Mouse (Mus musculus): ENCODE data around the gene Jmjd8. TPM values are rescaled to one million over a fixed set of nuclear protein-coding genes. Genes with fewer than 3 reads are reported as not detected.
A peak's percentile ranks its signal among the peaks of the same experiment; 100 is the strongest.

Jmjd8 gene
- polyA plus RNA-seq, 1 experiment: not detected

GRCm38 (mm10) chr17:25817662-25818061 lies 11.0 kb upstream of the Jmjd8 start:
- H3K27ac ChIP-seq (ENCODE audit: insufficient read depth, low read depth, low read length): no peak overlapping the region
- TF ChIP-seq POLR2A (IDR thresholded peaks at IDR 0.05; ENCODE audit: insufficient read depth, low read depth, low read length) (no peak), CTCF (IDR thresholded peaks at IDR 0.05; ENCODE audit: insufficient read depth, low read depth, low read length) (no peak)

DNA sequence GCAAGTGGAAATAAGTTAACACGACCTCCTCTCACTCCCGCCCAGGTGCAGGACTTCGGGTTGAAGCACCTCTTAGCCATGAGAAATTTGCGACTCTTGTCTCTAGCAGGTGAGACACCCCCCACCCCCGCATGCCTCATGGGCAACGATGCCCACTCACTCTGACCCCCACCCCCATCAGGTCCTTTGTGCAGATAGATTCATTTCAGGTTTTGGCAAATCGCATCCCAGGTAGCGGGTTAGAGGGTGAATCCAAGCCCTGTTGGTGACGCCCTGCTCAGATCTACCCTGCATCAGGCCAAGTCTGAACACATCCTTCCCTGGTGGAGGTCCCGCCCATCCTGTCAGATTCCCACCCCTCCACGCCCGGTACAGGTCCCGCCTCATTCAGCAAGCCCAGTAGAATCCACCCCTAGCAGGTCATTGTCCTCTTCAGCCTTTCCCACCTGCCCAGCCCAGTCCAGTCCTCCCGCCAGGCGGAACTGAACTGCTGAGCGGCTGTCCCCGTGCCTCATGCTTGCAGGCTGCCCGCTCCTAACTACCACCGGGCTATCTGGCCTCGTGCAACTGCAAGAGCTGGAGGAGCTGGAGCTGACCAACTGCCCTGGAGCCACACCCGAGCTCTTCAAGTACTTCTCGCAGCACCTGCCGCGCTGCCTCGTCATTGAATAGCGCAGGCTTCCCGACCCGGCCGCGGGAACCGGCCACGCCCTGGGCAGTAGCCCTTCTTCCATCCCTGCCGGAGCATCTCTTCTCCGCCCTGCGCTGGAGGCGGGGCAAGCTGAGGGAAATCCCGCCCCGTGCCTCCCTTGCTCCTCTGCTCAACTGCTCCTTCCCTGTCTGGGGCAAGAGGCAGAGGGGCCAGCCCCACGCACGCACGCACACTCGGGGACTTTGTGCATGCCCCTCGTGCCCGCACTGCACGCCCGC lies 9.6 kb upstream of the Jmjd8 start:
- no peak for TF ChIP-seq CTCF (IDR thresholded peaks at IDR 0.05; ENCODE audit: insufficient read depth, low read depth, low read length)
- TF ChIP-seq POLR2A (IDR thresholded peaks at IDR 0.05; ENCODE audit: insufficient read depth, low read depth, low read length): no peak
- Histone ChIP-seq H3K27ac (ENCODE audit: insufficient read depth, low read depth, low read length) (no peak overlapping the region), H3K4me3 (ENCODE audit: insufficient read depth, low read depth, low read length) (no peak overlapping the region), H3K4me1 (ENCODE audit: control insufficient read depth, insufficient read depth, low read length) (peaks cover 14% of the 10 kb centered on the region)
- WGBS: 24% methylated on average over 46 of the region's 46 CpGs

More at GRCm38 (mm10) chr17:25817662-25818061, 11.0 kb upstream of the Jmjd8 start:
- H3K4me1 ChIP-seq (ENCODE audit: control insufficient read depth, insufficient read depth, low read length): peaks cover 17% of the 10 kb centered on the region
- H3K4me3 ChIP-seq (ENCODE audit: insufficient read depth, low read depth, low read length): no peak overlapping the region
- WGBS: 86% methylated on average over 11 of the region's 11 CpGs

GRCm38 (mm10) chr17:25823452-25823851 lies 5.2 kb upstream of the Jmjd8 start, which contains the start of gene Wdr24:
Gene Wdr24, plus strand, starts transcription at chr17:25823627.
- Histone ChIP-seq H3K27ac (ENCODE audit: insufficient read depth, low read depth, low read length) (peak within 1 kb of the TSS; percentile 81), H3K4me3 (ENCODE audit: insufficient read depth, low read depth, low read length) (peak within 1 kb of the TSS; percentile 71), H3K4me1 (ENCODE audit: control insufficient read depth, insufficient read depth, low read length) (peaks cover 45% of the 10 kb centered on the region)
- TF ChIP-seq CTCF (IDR thresholded peaks at IDR 0.05; ENCODE audit: insufficient read depth, low read depth, low read length) (no peak), POLR2A (IDR thresholded peaks at IDR 0.05; ENCODE audit: insufficient read depth, low read depth, low read length) (no peak)
- WGBS: under 1% methylated on average over 18 of the region's 18 CpGs

GRCm38 (mm10) chr17:25824362-25825142 lies 4.1 kb upstream of the Jmjd8 start:
- Histone ChIP-seq H3K27ac (ENCODE audit: insufficient read depth, low read depth, low read length) (no peak overlapping the region), H3K4me3 (ENCODE audit: insufficient read depth, low read depth, low read length) (peak overlapping the region; percentile 71; the same call in 1 of the 2 replicates), H3K4me1 (ENCODE audit: control insufficient read depth, insufficient read depth, low read length) (peaks cover 49% of the 10 kb centered on the region)
- TF ChIP-seq POLR2A (IDR thresholded peaks at IDR 0.05; ENCODE audit: insufficient read depth, low read depth, low read length) (no peak), CTCF (IDR thresholded peaks at IDR 0.05; ENCODE audit: insufficient read depth, low read depth, low read length) (no peak)
- WGBS: 73% methylated on average over 17 of the region's 17 CpGs

DNA sequence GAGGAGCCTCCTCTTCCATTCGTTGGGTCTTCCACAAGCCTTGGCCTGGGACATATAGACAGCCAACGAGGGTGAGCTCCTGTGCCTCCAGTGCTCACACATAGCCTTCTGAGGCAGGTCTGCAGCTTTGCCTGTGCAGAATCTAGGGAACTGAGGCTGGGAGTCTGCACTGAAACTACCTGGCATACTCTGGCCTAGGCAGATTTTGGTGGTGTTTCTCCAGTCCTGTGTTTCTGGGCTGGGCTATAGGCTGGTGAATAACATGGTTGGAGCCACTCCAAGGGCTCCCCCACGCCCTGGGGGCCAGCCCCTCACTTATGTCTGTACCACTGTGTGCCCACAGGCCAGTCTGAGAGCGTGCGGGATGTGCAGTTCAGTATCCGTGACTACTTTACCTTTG lies 3.4 kb upstream of the Jmjd8 start:
- TF ChIP-seq CTCF (IDR thresholded peaks at IDR 0.05; ENCODE audit: insufficient read depth, low read depth, low read length): no peak; the same call in 1 of the 2 replicates
- TF ChIP-seq POLR2A (IDR thresholded peaks at IDR 0.05; ENCODE audit: insufficient read depth, low read depth, low read length): no peak
- WGBS: 87% methylated on average over 6 of the region's 6 CpGs
- Histone ChIP-seq H3K4me1 (ENCODE audit: control insufficient read depth, insufficient read depth, low read length) (peaks cover 52% of the 10 kb centered on the region), H3K27ac (ENCODE audit: insufficient read depth, low read depth, low read length) (no peak overlapping the region), H3K4me3 (ENCODE audit: insufficient read depth, low read depth, low read length) (no peak overlapping the region)

- H3K27ac ChIP-seq (ENCODE audit: insufficient read depth, low read depth, low read length): no peak overlapping the region
- TF ChIP-seq POLR2A (IDR thresholded peaks at IDR 0.05; ENCODE audit: insufficient read depth, low read depth, low read length) (no peak), CTCF (IDR thresholded peaks at IDR 0.05; ENCODE audit: insufficient read depth, low read depth, low read length) (no peak)
- 93% methylated on average over 27 of the region's 27 CpGs for WGBS
- peaks cover 59% of the 10 kb centered on the region for H3K4me1 ChIP-seq (ENCODE audit: control insufficient read depth, insufficient read depth, low read length)
- H3K4me3 ChIP-seq (ENCODE audit: insufficient read depth, low read depth, low read length): no peak overlapping the region
Measured at GRCm38 (mm10) chr17:25825984-25826570, 2.6 kb upstream of the Jmjd8 start.

GRCm38 (mm10) chr17:25827011-25827410 lies 1.7 kb upstream of the Jmjd8 start:
- WGBS: 95% methylated on average over 13 of the region's 13 CpGs
- no peak overlapping the region for H3K27ac ChIP-seq (ENCODE audit: insufficient read depth, low read depth, low read length)
- TF ChIP-seq POLR2A (IDR thresholded peaks at IDR 0.05; ENCODE audit: insufficient read depth, low read depth, low read length): no peak
- no peak overlapping the region for H3K4me3 ChIP-seq (ENCODE audit: insufficient read depth, low read depth, low read length)
- peaks cover 69% of the 10 kb centered on the region for H3K4me1 ChIP-seq (ENCODE audit: control insufficient read depth, insufficient read depth, low read length)

DNA sequence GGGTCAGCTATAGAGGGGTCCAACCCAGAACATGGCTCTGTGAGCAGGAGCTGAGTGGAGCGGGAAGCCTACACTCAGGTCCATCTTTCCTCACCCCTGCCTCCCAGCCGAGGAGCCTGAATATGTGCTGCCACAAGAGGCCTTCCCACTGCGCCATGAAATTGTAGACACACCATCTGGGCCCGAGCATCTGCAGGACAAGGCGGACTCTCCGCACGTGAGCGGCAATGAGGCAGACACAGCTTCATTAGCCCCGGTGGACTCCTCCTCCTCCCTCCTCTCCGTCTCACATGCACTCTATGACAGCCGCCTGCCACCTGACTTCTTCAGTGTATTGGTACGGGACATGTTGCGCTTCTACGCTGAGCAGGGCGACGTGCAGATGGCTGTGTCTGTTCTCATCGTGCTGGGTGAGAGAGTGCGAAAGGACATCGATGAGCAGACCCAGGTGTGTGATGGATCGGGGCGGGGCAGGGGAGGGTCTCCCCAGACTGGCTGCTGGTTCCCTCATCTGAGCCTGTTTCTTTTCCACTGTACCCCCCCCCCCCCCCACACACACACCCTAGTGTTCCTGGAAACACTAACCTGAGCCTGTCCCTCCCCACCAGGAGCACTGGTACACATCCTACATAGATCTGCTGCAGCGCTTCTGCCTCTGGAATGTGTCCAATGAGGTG lies 983 bp upstream of the Jmjd8 start:
- peaks cover 70% of the 10 kb centered on the region for H3K4me1 ChIP-seq (ENCODE audit: control insufficient read depth, insufficient read depth, low read length)
- TF ChIP-seq POLR2A (IDR thresholded peaks at IDR 0.05; ENCODE audit: insufficient read depth, low read depth, low read length): no peak
- TF ChIP-seq CTCF (IDR thresholded peaks at IDR 0.05; ENCODE audit: insufficient read depth, low read depth, low read length): no peak
- 90% methylated on average over 22 of the region's 22 CpGs for WGBS
- H3K27ac ChIP-seq (ENCODE audit: insufficient read depth, low read depth, low read length): no peak overlapping the region
- H3K4me3 ChIP-seq (ENCODE audit: insufficient read depth, low read depth, low read length): no peak overlapping the region

All from olfactory bulb, adult 2 months (tissue).